Mouse (Mus musculus) MEL (cell line): ENCODE measurements at regions not wholly inside any gene's neighbourhood (a gene's known extent, or its start where the extent isn't known, plus 50 kb on each side); places are given as distances from the start of the nearest gene placed in this dataset.

Source experiments
- DNase-seq: peaks from one replicate; pipeline ENCODE4 v3.0.0; 2011; ENCODE audit warnings: low read depth, low spot score
- H3K27ac ChIP-seq: 2 replicates; pipeline ENCODE4 v1.5.1; 2012; ENCODE audit warnings: low read depth, mild to moderate bottlenecking, control low read depth, low read length, moderate library complexity; ENCODE audit not compliant: control insufficient read depth
- H3K27me3 ChIP-seq, 2 experiments: fragments of 150-350 bp in 1 of 2; sonication (generic) in 1 of 2; 2 replicates each; pipeline ENCODE4 v1.6.1; 2012; ENCODE audit warnings: low read length in 2 of 2, mild to moderate bottlenecking in 2 of 2, improper control_type of control experiment in 1 of 2, moderate library complexity in 1 of 2; ENCODE audit not compliant: insufficient read depth in 2 of 2, control insufficient read depth in 1 of 2
- H3K36me3 ChIP-seq, 2 experiments: 2 replicates each; pipeline ENCODE4 v1.6.1; 2012 to 2014; ENCODE audit warnings: low read length in 2 of 2, improper control_type of control experiment in 1 of 2, inconsistent platforms in 1 of 2, mild to moderate bottlenecking in 1 of 2; ENCODE audit not compliant: insufficient read depth in 2 of 2, control insufficient read depth in 1 of 2
- H3K4me1 ChIP-seq, 2 experiments: fragments of 150-350 bp in 1 of 2; sonication (generic) in 1 of 2; 2 replicates each; pipeline ENCODE4 v1.6.1; 2012; ENCODE audit warnings: low read length in 2 of 2, improper control_type of control experiment in 1 of 2, mild to moderate bottlenecking in 1 of 2; ENCODE audit not compliant: insufficient read depth in 2 of 2, control insufficient read depth in 1 of 2
- H3K4me3 ChIP-seq, 2 experiments: fragments of 150-350 bp in 1 of 2; sonication (generic) in 1 of 2; 2 replicates each; pipeline ENCODE4 v1.5.1; 2012; ENCODE audit warnings: low read depth in 2 of 2, low read length in 2 of 2, mild to moderate bottlenecking in 2 of 2, moderate library complexity in 2 of 2, control low read depth in 1 of 2, improper control_type of control experiment in 1 of 2; ENCODE audit not compliant: control insufficient read depth in 1 of 2, insufficient read depth in 1 of 2
- H3K79me2 ChIP-seq: 2 replicates; pipeline ENCODE4 v1.6.1; 2012; ENCODE audit warnings: mild to moderate bottlenecking, low read length, moderate library complexity; ENCODE audit not compliant: control insufficient read depth, poor library complexity, insufficient read depth
- H3K9ac ChIP-seq: 2 replicates; pipeline ENCODE4 v1.6.1; 2012; ENCODE audit warnings: low read depth, mild to moderate bottlenecking, control low read depth, low read length, moderate library complexity; ENCODE audit not compliant: control insufficient read depth, poor library complexity, severe bottlenecking
- H3K9me3 ChIP-seq: fragments of 150-350 bp; sonication (generic); replicated peaks from 2 replicates; pipeline ENCODE4 v1.6.1; 2012; ENCODE audit warnings: mild to moderate bottlenecking, low read length, improper control_type of control experiment, moderate library complexity; ENCODE audit not compliant: insufficient read depth
- BHLHE40 ChIP-seq: IDR thresholded peaks from 2 replicates; pipeline ENCODE4 v1.6.1; 2012; ENCODE audit warnings: low read depth, mild to moderate bottlenecking, inconsistent platforms, low read length, improper control_type of control experiment, borderline replicate concordance
- CTCF ChIP-seq, 3 experiments: IDR thresholded peaks in 2 of 3; conservative IDR thresholded peaks in 1 of 3; 2 replicates each; pipeline ENCODE4 v1.5.1; 2011 to 2012; ENCODE audit warnings: low read length in 3 of 3, low read depth in 2 of 3, mild to moderate bottlenecking in 2 of 3, improper control_type of control experiment in 1 of 3, inconsistent platforms in 1 of 3, mixed read lengths in 1 of 3, moderate library complexity in 1 of 3; ENCODE audit not compliant: control insufficient read depth in 1 of 3, insufficient read depth in 1 of 3, poor library complexity in 1 of 3, severe bottlenecking in 1 of 3
- E2F4 ChIP-seq: IDR thresholded peaks from 2 replicates; pipeline ENCODE4 v1.6.1; 2011; ENCODE audit warnings: low read depth, low read length, improper control_type of control experiment, borderline replicate concordance
- ELF1 ChIP-seq: IDR thresholded peaks from 2 replicates; pipeline ENCODE4 v1.6.1; 2014; ENCODE audit warnings: low read depth, mild to moderate bottlenecking, inconsistent platforms, low read length, improper control_type of control experiment, moderate library complexity
- EP300 ChIP-seq, 2 experiments: IDR thresholded peaks; 2 replicates each; pipeline ENCODE4 v1.6.1; 2011; ENCODE audit warnings: improper control_type of control experiment in 2 of 2, low read length in 2 of 2, low read depth in 1 of 2, mild to moderate bottlenecking in 1 of 2
- GATA1 ChIP-seq: IDR thresholded peaks from 2 replicates; pipeline ENCODE4 v1.6.1; 2011; ENCODE audit warnings: low read depth, low read length, improper control_type of control experiment
- HCFC1 ChIP-seq: IDR thresholded peaks from 2 replicates; pipeline ENCODE4 v1.6.1; 2012; ENCODE audit warnings: low read depth, mild to moderate bottlenecking, inconsistent platforms, low read length, improper control_type of control experiment, moderate library complexity
- KAT2A ChIP-seq: conservative IDR thresholded peaks from 2 replicates; pipeline ENCODE4 v1.6.1; 2012; ENCODE audit warnings: low read depth, low read length, improper control_type of control experiment, inconsistent platforms
- MAX ChIP-seq: IDR thresholded peaks from 2 replicates; pipeline ENCODE4 v1.6.1; 2011; ENCODE audit warnings: low read length, improper control_type of control experiment
- MEF2A ChIP-seq: IDR thresholded peaks from 2 replicates; pipeline ENCODE4 v1.6.1; 2014; ENCODE audit warnings: low read depth, mild to moderate bottlenecking, inconsistent platforms, low read length, improper control_type of control experiment; ENCODE audit not compliant: poor library complexity, insufficient replicate concordance, severe bottlenecking; ENCODE audit errors: extremely low read depth
- MXI1 ChIP-seq: IDR thresholded peaks from 2 replicates; pipeline ENCODE4 v1.6.1; 2011; ENCODE audit warnings: mild to moderate bottlenecking, low read depth, low read length, improper control_type of control experiment
- MYB ChIP-seq: IDR thresholded peaks from 2 replicates; pipeline ENCODE4 v1.6.1; 2011; ENCODE audit warnings: mild to moderate bottlenecking, low read depth, low read length, improper control_type of control experiment
- MYC ChIP-seq: IDR thresholded peaks from 2 replicates; pipeline ENCODE4 v1.6.1; 2011; ENCODE audit warnings: low read depth, mild to moderate bottlenecking, low read length, improper control_type of control experiment, moderate library complexity
- NELFE ChIP-seq: IDR thresholded peaks from 2 replicates; pipeline ENCODE4 v1.6.1; 2011; ENCODE audit warnings: low read depth, low read length, improper control_type of control experiment
- NRF1 ChIP-seq: IDR thresholded peaks from 2 replicates; pipeline ENCODE4 v1.6.1; 2014; ENCODE audit warnings: low read depth, mild to moderate bottlenecking, inconsistent platforms, low read length, improper control_type of control experiment, moderate library complexity; ENCODE audit not compliant: poor library complexity, insufficient read depth, severe bottlenecking
- POLR2AphosphoS2 ChIP-seq: IDR thresholded peaks from 2 replicates; pipeline ENCODE4 v1.6.1; 2011; ENCODE audit warnings: low read length, improper control_type of control experiment
- POLR2AphosphoS5 ChIP-seq: IDR thresholded peaks from 2 replicates; pipeline ENCODE4 v1.6.1; 2012; ENCODE audit warnings: low read depth, borderline replicate concordance, mild to moderate bottlenecking, inconsistent platforms, low read length, moderate library complexity, mixed read lengths
- SIN3A ChIP-seq: IDR thresholded peaks from 2 replicates; pipeline ENCODE4 v1.6.1; 2012; ENCODE audit warnings: low read length, improper control_type of control experiment, inconsistent platforms
- TAL1 ChIP-seq: IDR thresholded peaks from 2 replicates; pipeline ENCODE4 v1.6.1; 2012; ENCODE audit warnings: mild to moderate bottlenecking, inconsistent platforms, low read length, moderate library complexity, mixed read lengths
- TCF12 ChIP-seq: IDR thresholded peaks from 2 replicates; pipeline ENCODE4 v1.6.1; 2014; ENCODE audit warnings: low read depth, mild to moderate bottlenecking, inconsistent platforms, low read length, improper control_type of control experiment, moderate library complexity
- UBTF ChIP-seq: IDR thresholded peaks from 2 replicates; pipeline ENCODE4 v1.6.1; 2012; ENCODE audit warnings: low read depth, mild to moderate bottlenecking, inconsistent platforms, low read length, improper control_type of control experiment, moderate library complexity, borderline replicate concordance; ENCODE audit not compliant: insufficient read depth
- USF1 ChIP-seq: IDR thresholded peaks from 2 replicates; pipeline ENCODE4 v1.6.1; 2014; ENCODE audit warnings: low read depth, mild to moderate bottlenecking, inconsistent platforms, low read length, improper control_type of control experiment, moderate library complexity
- USF2 ChIP-seq, 2 experiments: IDR thresholded peaks; 2 replicates each; pipeline ENCODE4 v1.6.1; 2011 to 2012; ENCODE audit warnings: improper control_type of control experiment in 2 of 2, low read length in 2 of 2, borderline replicate concordance in 1 of 2, inconsistent platforms in 1 of 2, low read depth in 1 of 2, mild to moderate bottlenecking in 1 of 2; ENCODE audit not compliant: insufficient read depth in 1 of 2
- ZMIZ1 ChIP-seq: IDR thresholded peaks from 2 replicates; pipeline ENCODE4 v1.6.1; 2012; ENCODE audit warnings: low read depth, mild to moderate bottlenecking, inconsistent platforms, low read length, improper control_type of control experiment, moderate library complexity

DNA sequence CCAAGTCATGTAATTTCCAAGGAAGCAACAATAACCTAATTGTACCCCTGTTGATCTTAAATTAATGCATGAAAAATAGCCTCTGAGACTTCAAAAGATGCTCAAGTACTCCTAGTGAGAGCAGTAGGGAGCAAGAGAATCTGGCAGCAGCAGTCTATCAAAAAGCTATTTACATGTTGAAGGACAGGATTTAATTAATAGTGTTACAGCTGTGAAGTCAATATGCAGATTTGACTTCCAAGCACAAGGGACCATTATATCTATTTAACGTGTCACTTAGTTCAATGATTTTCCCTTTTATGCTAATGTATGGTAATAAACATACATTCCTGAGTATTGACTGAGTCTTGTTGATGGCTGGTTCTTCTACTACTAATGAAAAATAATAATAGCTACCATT lies 590.0 kb downstream of the Prdm13 start:
- Histone ChIP-seq H3K79me2 (no peaks in the 10 kb centered on the region), H3K9me3 (no peaks in the 10 kb centered on the region), H3K4me3 (no peak overlapping the region), H3K27me3 (no peaks in the 10 kb centered on the region), H3K36me3 (no peaks in the 10 kb centered on the region), H3K9ac (no peak overlapping the region), H3K27ac (no peak overlapping the region)
- no peak for TF ChIP-seq MYC
- no peak for TF ChIP-seq POLR2AphosphoS5
- TF ChIP-seq MEF2A = no peak
- TF ChIP-seq BHLHE40 = no peak
- no peak for TF ChIP-seq MYB
- TF ChIP-seq TCF12 = no peak
- TF ChIP-seq GATA1 = no peak
- no peak for TF ChIP-seq NELFE
- no peak for TF ChIP-seq USF1
- no peak for TF ChIP-seq UBTF
- no peak for TF ChIP-seq ZMIZ1
- no peak for TF ChIP-seq TAL1
- TF ChIP-seq E2F4 = no peak
- TF ChIP-seq, all 39 proteins: peak for 0
- H3K4me1 ChIP-seq = no peaks in the 10 kb centered on the region
- no peak for DNase-seq

DNA sequence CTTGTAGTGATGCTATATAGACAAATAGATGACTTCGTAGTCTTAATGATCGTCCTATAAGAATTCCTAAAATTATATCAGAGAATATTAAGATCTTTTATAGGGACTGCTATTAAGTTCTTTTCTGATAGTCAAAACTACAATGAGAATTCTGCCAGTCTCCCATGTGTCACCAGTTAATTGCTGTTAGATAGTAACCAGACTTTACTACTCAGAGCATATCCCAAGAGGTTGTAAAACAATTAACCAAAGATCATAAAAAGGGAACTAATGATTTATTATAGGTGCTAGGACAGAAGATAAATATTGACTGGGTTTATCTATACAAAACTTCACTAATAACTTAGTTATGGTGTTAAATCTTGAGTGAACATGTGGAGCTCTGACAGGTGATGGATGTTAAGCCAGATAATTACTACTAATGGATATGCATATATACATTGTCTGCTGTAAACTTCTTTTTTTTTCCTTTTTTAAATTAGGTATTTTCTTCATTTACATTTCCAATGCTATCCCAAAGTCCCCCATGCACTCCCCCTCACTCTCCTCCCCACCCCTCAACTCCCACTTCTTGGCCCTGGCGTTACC lies 615.5 kb downstream of the Prdm13 start:
- Histone ChIP-seq H3K79me2 (no peaks in the 10 kb centered on the region), H3K4me1 (no peaks in the 10 kb centered on the region), H3K4me3 (no peak overlapping the region), H3K36me3 (no peaks in the 10 kb centered on the region), H3K27ac (no peak overlapping the region), H3K9me3 (no peaks in the 10 kb centered on the region), H3K9ac (no peak overlapping the region), H3K27me3 (no peaks in the 10 kb centered on the region)
- TF ChIP-seq NRF1 = no peak
- no peak for TF ChIP-seq ELF1
- no peak for TF ChIP-seq TAL1
- TF ChIP-seq EP300 (IDR thresholded peaks at IDR 0.05; ENCODE audit: low read depth in 1 of 2, low read length in 2 of 2) = no peak
- TF ChIP-seq CTCF (IDR thresholded peaks at IDR 0.05 in 2 of 3, conservative IDR thresholded peaks at IDR 0.05 in 1 of 3; ENCODE audit: control insufficient read depth in 1 of 3, insufficient read depth in 1 of 3, low read depth in 2 of 3, low read length in 3 of 3, poor library complexity in 1 of 3, severe bottlenecking in 1 of 3) = no peak
- no peak for TF ChIP-seq MAX
- no peak for TF ChIP-seq SIN3A
- TF ChIP-seq MXI1 = no peak
- no peak for TF ChIP-seq HCFC1
- TF ChIP-seq USF2 (IDR thresholded peaks at IDR 0.05; ENCODE audit: borderline replicate concordance in 1 of 2, insufficient read depth in 1 of 2, low read depth in 1 of 2, low read length in 2 of 2) = no peak
- no peak for TF ChIP-seq POLR2AphosphoS2
- TF ChIP-seq KAT2A = no peak
- no peak for DNase-seq
